Mouse (Mus musculus) R1 (cell line): ENCODE measurements around the gene Gipc1.

Source experiments
- DNase-seq: peaks from one replicate; pipeline ENCODE4 v3.0.0-alpha.2; 2018; ENCODE audit warnings: low read depth, low spot score

Gene Gipc1

GRCm38 (mm10) chr8:83680603-83681002 lies 28.1 kb downstream of the Gipc1 start:
- DNase-seq: no peak

- DNase-seq: no peak
Observed at GRCm38 (mm10) chr8:83681099-83681498, 28.6 kb downstream of the Gipc1 start.

GRCm38 (mm10) chr8:83684517-83684916 lies 32.0 kb downstream of the Gipc1 start:
- no peak for DNase-seq

DNA sequence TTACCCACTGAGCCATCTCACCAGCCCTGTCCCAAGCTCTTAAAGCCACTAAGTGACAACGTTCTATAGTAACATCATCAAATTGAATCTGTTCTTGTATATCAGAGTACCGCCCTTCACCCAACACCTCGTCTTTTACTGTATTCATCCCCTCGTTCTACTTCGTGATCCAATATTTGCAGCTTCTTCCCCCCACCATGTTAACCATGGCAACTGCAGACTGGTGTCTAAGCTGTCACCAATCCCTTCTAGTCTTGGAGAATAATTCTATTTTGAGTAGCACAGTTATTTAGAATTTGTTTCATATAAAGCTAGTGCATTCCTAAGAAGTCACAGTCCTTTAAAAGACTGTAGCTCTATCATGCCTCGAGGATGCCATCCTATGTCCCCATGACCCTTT lies 36.8 kb downstream of the Gipc1 start:
- no peak for DNase-seq

DNA sequence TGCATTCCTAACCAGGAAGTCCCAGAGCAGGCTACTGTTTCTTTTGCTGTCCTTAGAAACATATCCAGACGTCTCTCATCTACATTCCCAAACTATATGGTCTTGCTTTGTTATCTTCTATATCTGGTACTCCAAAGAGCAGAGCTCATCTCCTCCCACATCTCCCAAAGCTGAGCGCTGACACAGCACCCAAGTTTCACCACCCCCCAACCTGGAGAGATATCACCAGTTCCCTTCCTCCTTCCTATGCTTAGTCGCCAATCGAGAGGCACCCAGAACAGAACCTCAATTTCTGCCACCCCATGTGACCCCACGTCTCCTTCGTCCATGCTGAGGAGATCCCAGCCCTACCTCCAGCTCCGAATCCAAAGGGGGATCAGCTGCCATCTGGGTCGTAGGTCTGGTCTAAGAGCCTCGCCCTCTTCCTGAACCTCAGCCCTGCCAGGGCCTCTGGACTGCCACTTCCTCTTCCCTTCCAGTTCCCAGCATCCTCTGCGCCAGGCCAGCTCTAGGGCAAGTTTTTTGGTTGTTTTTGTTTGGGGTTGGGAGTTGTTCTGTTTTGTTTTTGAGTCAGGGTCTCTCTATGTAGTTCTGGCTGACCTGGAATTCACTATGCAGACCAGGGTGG lies 41.2 kb downstream of the Gipc1 start:
- DNase-seq: no peak

GRCm38 (mm10) chr8:83694369-83695160 lies 42.1 kb downstream of the Gipc1 start:
- DNase-seq: no peak

GRCm38 (mm10) chr8:83695351-83696106 lies 43.1 kb downstream of the Gipc1 start:
- DNase-seq: no peak

DNA sequence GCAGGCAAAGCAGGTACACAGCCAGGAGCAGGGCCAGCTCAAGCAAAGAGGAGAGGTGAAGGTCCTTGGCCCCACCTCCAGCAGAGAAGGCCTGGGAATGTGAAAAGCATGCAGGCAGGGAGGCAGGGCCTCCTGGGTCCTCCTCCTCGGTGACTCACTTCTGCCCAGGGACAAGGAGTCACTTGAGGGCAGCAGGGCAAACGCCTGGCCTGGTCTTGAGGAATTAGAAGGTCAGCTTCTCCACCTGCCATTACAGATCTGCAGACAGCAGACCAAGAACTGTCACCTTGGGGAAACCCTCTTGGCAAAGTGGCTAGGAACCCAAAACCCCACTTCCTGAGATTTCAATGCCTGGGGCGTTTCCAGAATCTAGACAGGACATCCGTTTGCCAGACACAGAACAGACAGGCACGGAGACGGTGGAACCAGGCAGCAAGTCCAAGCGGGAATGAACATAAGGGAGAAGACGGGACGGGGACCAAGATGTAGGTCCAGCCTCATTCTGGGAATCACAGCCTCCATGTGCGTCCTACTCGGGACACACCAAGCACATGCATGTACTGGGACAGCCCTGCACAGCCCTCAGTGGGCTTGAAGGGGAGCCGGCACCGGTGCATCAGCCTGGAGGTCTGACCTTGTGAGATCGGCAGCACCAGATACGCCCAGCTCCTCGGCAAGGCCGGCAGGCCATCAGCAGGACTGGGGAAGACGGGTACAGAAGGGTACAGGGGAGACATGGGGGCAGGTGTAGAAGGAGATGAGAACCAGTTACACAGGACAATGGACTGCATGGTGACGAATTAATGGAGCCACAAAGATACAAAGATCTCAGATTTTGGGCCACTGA lies 45.1 kb downstream of the Gipc1 start:
- DNase-seq: no peak

- peak; percentile 59 for DNase-seq
Observed at GRCm38 (mm10) chr8:83698291-83698660, 45.8 kb downstream of the Gipc1 start.

DNA sequence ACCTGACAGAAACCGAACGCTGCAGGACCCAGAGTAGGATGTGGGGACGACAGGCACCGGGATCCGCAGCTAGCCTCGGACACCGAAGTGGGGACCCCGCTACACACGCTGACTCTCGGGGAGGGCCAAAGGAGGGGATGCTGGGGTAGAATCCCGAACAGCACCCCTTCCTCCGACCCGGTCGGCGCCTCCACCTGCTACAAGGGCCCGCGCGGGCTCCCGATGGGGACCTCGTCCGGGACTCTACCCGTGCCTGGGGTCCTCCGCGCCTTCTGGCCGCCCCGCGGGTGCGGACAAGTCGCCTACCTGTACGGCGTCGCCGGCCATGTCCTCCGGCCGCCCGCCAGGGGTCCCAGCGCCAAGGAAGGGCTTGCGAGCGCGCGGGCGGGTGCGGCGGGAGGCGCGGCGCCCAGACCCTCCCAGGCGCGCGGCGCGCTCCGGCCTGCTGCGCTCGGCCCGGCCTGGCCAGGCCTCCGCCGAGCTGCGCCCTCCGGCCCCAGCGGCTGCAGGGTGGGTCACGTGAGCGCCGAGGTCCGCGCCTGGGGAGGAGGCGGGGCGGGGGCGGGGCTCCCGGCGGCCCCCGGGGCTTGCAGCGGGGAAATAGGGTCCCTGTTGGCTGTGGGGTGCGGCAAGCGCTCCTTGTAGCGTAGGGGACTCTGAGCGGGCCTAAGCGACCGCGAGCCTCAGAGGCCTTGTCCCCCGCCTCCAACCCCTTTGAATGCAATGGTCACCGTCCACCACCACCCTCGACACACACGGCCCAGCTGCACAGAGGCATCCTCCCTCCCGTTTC lies 46.4 kb downstream of the Gipc1 start, which contains the start of gene Pkn1:
Gene Pkn1 (minus strand): TSS at position 519 of the 793 bp plus-strand sequence.
- peak; percentile 76 for DNase-seq

- no peak for DNase-seq
Observed at GRCm38 (mm10) chr8:83699566-83699965, 47.1 kb downstream of the Gipc1 start.

DNA sequence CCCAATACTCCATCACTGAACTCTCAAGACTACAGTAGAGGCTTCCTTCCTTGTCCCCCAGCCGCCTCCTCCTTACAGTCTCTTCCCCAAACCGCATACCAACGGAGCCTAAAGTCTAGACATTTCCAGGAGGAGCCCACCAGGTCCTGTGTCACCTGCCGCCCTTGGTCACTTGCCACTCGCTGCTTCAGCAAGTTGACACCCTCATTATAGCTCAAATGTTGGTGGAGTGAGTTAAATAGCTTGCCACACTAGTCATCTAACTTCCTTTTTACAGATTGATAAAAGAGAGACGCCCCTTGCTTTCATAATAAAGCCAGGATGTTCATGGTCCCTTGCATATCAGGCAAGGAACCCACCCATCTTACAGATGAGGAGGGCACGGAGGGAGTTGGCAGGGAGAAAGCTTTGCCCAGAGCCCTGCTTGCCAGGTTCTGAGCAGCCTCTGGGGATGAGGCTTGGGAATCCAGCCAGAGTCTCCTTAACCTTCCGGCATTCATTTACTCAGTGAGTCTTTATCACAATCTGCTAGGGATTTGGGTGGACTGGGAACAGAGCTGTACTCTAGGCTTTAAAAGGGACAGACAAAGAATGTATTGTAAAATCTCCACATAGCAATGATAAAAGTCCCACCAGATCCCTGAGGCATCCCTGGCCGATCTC lies 48.1 kb downstream of the Gipc1 start:
- DNase-seq: no peak

DNA sequence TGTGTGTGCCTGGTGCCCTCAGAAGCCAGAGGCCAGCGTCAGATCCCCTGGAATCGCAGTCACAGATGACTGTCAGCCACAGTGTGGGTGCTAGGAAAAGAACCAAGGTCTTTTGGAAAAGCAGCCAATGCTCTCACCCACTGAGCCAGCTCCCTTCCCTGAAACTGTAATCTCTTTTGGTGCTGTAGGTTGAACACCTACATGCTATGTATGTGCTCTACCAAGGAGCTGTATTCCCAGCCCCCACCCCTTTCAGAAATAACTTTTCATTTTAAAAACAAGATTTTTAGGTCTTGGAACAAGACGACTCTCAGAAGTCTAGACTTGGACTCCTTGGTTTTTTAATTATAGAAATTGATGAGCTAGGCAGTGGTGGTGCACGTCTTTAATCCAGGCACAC lies 50.9 kb downstream of the Gipc1 start:
- DNase-seq: no peak

GRCm38 (mm10) chr8:83706411-83706810 lies 53.9 kb downstream of the Gipc1 start:
- DNase-seq: peak; percentile 91

DNA sequence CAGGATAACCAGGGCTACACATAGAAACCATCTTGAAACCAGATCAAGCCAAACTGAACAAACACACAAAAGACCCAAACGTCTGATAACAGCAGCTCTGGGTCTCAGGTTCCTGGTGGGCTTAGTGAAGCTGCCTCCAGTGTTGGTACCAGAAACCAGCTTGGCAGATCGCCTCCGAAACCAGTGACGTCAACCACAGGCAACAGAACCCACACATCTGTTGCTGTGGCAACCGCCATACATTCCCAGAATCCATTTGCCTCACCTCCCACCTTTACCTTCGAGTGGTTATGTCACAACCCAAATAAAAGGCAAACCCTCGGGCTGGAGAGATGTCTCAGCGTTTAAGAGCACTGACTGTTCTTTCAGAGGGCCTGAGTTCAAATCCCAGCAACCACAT lies 55.1 kb downstream of the Gipc1 start:
- no peak for DNase-seq
